Mouse (Mus musculus) ovary, adult 10 weeks (tissue): ENCODE data around the gene Gm10318. TPM values are rescaled to one million over a fixed set of nuclear protein-coding genes. Genes with fewer than 3 reads are reported as not detected.

Experiments
- polyA plus RNA-seq: library from polyadenylated mRNA; stranded (reverse); fragments of 350-450 nt; fragmentation: Illumina TruSeq; extraction: RNeasy Lipid Tissue Mini Kit (QIAGEN cat#74804); gene quantifications from one replicate; pipeline ENCODE4 v1.2.3, GENCODE M21; 2014

Gm10318 gene
- polyA plus RNA-seq: not detected

GRCm38 (mm10) chr10:77852559-77852958 is at the start of gene Gm10318:
Gene Gm10318, plus strand, starts transcription at chr10:77852859.

DNA sequence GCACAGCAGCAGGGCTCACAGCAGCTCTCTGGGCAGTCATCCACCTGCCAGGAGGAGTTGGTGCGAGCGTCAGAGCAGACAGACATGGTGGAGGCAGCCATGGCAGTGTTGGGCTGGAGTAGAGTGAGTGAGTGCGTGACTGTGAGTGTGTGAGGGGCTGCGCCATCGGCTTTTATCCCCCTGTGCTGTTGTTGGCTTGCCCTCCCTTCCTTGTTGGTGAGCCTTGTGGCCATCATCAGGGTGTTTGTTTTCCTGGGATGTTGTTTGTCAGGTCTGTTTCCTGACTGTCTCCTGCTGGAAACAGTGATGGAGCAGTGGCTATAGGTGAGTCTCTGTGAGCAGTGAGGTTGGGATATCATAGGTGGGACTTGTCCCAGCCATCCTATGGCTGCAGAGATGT is 40.9 kb upstream of the Gm10318 start, which contains the start of gene Gm9507:
TSS of gene Gm9507 (minus strand) at position 101 of the 400 bp plus-strand sequence.

GRCm38 (mm10) chr10:77814382-77814781 is 38.3 kb upstream of the Gm10318 start, which contains the start of gene Gm2696:
Gene Gm2696, plus strand, starts transcription at chr10:77814682.

GRCm38 (mm10) chr10:77826951-77827350 is 25.7 kb upstream of the Gm10318 start, which contains the start of gene Krtap10-4:
Gene Krtap10-4, minus strand, starts transcription at chr10:77827095.

GRCm38 (mm10) chr10:77835647-77836046 is 17.0 kb upstream of the Gm10318 start, which contains the start of gene Krtap10-10:
Gene Krtap10-10, plus strand, starts transcription at chr10:77835947.

DNA sequence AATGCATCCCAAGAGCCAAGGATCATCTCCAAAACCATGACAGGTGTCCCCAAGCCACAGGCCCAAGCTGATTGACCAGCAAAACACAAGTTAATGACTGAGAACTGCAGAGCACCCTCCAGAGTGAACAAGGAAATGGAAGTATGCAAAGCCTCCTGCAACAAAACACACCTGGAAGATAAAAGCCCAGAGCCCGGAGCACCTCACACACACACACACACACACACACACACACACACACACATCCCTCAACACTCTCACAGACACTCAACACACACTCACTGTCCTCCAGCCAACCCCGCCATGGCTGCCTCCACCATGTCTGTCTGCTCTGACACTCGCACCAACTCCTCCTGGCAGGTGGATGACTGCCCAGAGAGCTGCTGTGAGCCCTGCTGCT is 6.2 kb upstream of the Gm10318 start, which contains the start of gene Gm36176:
TSS of gene Gm36176 (plus strand) at position 301 of the 400 bp plus-strand sequence.

DNA sequence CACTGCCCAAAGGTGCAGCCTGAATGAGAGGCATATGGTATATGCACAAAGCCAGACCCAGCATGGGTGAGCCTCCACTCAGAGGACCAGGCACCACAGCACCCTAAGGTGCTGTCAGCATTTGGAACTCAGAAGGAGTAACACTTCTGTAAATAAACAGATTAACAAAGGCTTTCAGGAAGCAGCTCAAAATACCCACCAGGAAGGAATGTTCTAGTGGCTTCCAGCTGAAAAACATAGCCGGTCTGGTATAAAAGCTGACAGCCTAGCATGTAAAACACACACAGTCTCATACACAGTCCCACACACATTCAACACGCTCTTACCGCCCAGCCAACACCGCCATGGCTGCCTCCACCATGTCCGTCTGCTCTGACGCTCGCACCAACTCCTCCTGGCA is 9.0 kb downstream of the Gm10318 start, which contains the start of gene Gm3285:
TSS of gene Gm3285 (plus strand) at position 301 of the 400 bp plus-strand sequence.

DNA sequence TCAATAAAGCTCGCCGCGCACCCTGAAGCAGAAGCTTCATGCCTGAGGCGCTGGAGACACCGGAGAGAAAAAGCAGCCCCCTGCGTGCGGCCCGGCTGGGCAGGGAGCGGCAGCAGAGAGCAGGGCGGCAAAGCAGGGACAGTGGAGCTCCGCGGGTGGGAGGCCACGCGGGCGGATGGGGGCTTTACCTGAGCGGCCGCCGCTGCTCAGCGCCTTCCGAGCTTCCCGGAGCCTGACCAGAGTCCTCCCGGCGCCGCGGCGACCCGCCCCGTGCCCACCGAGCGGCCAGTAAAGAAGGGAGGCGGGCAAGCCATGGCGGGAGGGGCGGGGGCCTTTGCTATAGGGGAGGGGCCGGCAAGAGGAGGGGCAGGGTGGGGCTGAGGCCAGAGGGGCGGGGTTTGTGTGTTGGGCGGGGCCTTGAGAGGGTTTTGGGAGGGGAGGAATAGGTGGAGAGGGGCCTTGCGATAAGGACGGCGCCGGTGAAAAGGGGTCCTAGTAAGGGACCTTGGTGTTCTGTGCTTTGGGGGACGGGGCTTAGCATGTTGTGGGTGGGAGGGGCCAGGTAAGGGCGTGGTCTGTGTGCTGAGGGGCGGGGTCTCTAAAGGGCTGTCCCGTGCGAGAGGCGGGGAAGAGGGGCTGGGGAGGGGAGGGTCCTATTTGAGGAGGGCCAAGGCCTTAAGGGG is 49.7 kb downstream of the Gm10318 start, which contains the start of gene Lrrc3:
TSS of gene Lrrc3 (minus strand) at position 326 of the 683 bp plus-strand sequence.

Other genes starting within 250 kb of the Gm10318 start
- 91.3 TPM for gene Sumo3, start 246.8 kb upstream of the Gm10318 start, polyA plus RNA-seq
- 1.9 TPM for gene Gm49325, start 246.7 kb upstream of the Gm10318 start, polyA plus RNA-seq
- 6.0 TPM for gene Ube2g2, start 230.6 kb upstream of the Gm10318 start, polyA plus RNA-seq
- gene Tspear, start 166.3 kb upstream of the Gm10318 start, polyA plus RNA-seq: not detected
- gene Gm19402, start 162.1 kb upstream of the Gm10318 start, polyA plus RNA-seq: not detected
- not detected for gene Gm9508, start 155.6 kb upstream of the Gm10318 start, polyA plus RNA-seq
- gene Gm10272, start 146.2 kb upstream of the Gm10318 start, polyA plus RNA-seq: not detected
- gene Gm10024, start 141.4 kb upstream of the Gm10318 start, polyA plus RNA-seq: not detected
- gene Gm10142, start 137.1 kb upstream of the Gm10318 start, polyA plus RNA-seq: not detected
- not detected for gene Krtap12-1, start 132.3 kb upstream of the Gm10318 start, polyA plus RNA-seq
- not detected for gene Gm10100, start 126.4 kb upstream of the Gm10318 start, polyA plus RNA-seq
- not detected for gene Gm18596, start 110.2 kb upstream of the Gm10318 start, polyA plus RNA-seq
- not detected for gene Gm9736, start 101.5 kb upstream of the Gm10318 start, polyA plus RNA-seq
- gene Gm3233, start 93.2 kb upstream of the Gm10318 start, polyA plus RNA-seq: not detected
- not detected for gene Gm3238, start 81.5 kb upstream of the Gm10318 start, polyA plus RNA-seq
- gene Gm7138, start 75.9 kb upstream of the Gm10318 start, polyA plus RNA-seq: not detected
- gene Gm3250, start 70.3 kb upstream of the Gm10318 start, polyA plus RNA-seq: not detected
- gene Gm7137, start 64.7 kb upstream of the Gm10318 start, polyA plus RNA-seq: not detected
- not detected for gene Gm9639, start 57.8 kb upstream of the Gm10318 start, polyA plus RNA-seq
- not detected for gene Gm19668, start 53.7 kb upstream of the Gm10318 start, polyA plus RNA-seq
- not detected for gene Gm9507, start 41.0 kb upstream of the Gm10318 start, polyA plus RNA-seq
- gene Gm2696, start 38.2 kb upstream of the Gm10318 start, polyA plus RNA-seq: not detected
- not detected for gene Krtap10-4, start 25.8 kb upstream of the Gm10318 start, polyA plus RNA-seq
- not detected for gene Krtap10-10, start 16.9 kb upstream of the Gm10318 start, polyA plus RNA-seq
- gene Gm36176, start 6.1 kb upstream of the Gm10318 start, polyA plus RNA-seq: not detected
- gene Gm3285, start 9.1 kb downstream of the Gm10318 start, polyA plus RNA-seq: not detected
- gene Lrrc3, start 49.7 kb downstream of the Gm10318 start, polyA plus RNA-seq: 0.71 TPM
- gene Trpm2, start 117.7 kb downstream of the Gm10318 start, polyA plus RNA-seq: not detected
- 1.4 TPM for gene 1810043G02Rik, start 125.7 kb downstream of the Gm10318 start, polyA plus RNA-seq
- 1.7 TPM for gene Pfkl, start 157.2 kb downstream of the Gm10318 start, polyA plus RNA-seq
- gene Dnmt3l, start 189.1 kb downstream of the Gm10318 start, polyA plus RNA-seq: 0.91 TPM
- not detected for gene Aire, start 190.8 kb downstream of the Gm10318 start, polyA plus RNA-seq
- gene Icosl, start 216.4 kb downstream of the Gm10318 start, polyA plus RNA-seq: 14.3 TPM